In the genomic region with DNA sequence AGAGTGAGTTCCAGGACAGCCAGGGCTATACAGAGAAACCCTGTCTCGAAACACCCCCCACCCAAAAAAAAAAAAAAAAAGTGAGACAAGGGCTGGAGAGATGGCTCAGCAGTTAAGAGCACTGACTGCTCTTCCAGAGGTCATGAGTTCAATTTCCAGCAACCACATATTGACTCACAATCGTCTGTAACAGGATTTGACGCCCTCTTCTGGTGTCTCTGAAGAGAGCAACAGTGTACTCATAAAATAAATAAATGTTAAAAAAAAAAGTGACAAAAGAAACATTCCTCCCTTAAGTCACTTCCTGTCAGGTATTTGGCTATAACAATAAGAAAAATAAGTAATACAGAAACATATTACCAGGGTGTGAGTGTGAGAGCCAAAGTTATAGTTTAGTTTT, we compare ENCODE assay signal across 22 mouse cellular contexts. TPM values are rescaled to one million over a fixed set of nuclear protein-coding genes. Genes with fewer than 3 reads are reported as not detected.
DNase-seq lines count a peak whose midpoint lies in the region; ATAC-seq and TF ChIP-seq lines count a peak whose summit lies in the region.
"Had no signal": no experiment of that assay in that cellular context is flagged by ENCODE, and none has a peak within 500 bp of the region (broad histone marks: within the 10 kb centered on the region; RNA-seq: fewer than 3 reads in every experiment).

No protein-coding gene starts in this region.

- peaks cover 0 to 2% of the 10 kb centered on the region in 2 experiments; a peak in 2 of 4 replicates for H3K4me1 ChIP-seq in liver, embryonic 14.5 days (replicated peaks; ENCODE audit: control insufficient read depth in 2 of 2, insufficient read depth in 2 of 2, low read length in 1 of 2)
- H3K4me1 ChIP-seq: forebrain, embryonic 15.5 days had no signal

- H3K27ac ChIP-seq in gastrocnemius, adult 2 months = no peak overlapping the region
- no peak overlapping the region for H3K27ac ChIP-seq in liver, embryonic 14.5 days
- H3K27ac ChIP-seq: forebrain, embryonic 15.5 days; hindbrain, embryonic 13.5 days; limb, embryonic 15.5 days; macrophage; midbrain, embryonic 10.5 days had no signal

- intact Hi-C loops in gastrocnemius, adult 2 months (cut with DNase I) = no loop called here
- intact Hi-C loops in gastrocnemius, postnatal 36 days (cut with DNase I) = no loop called here

- no peak overlapping the region for H3K4me3 ChIP-seq in gastrocnemius, adult 2 months
- H3K4me3 ChIP-seq in liver, embryonic 14.5 days (ENCODE audit: insufficient read depth in 1 of 2, low read depth in 2 of 2, low read length in 2 of 2) = no peak overlapping the region
- H3K4me3 ChIP-seq: forebrain, embryonic 15.5 days; heart, embryonic 12.5 days; hindbrain, embryonic 13.5 days; limb, embryonic 15.5 days; midbrain, embryonic 10.5 days had no signal

- WGBS in liver, embryonic 14.5 days (ENCODE audit: insufficient replicate concordance) = 38% methylated on average over 3 of the region's 3 CpGs

- no peak overlapping the region for H3K9ac ChIP-seq in liver, embryonic 14.5 days (replicated peaks)
- H3K9ac ChIP-seq: forebrain, embryonic 15.5 days; heart, embryonic 12.5 days; hindbrain, embryonic 13.5 days; limb, embryonic 15.5 days had no signal

- no peak for ATAC-seq in liver, embryonic 14.5 days (ENCODE audit: insufficient read depth)
- ATAC-seq in activated CD4-positive, CD25-positive, alpha-beta regulatory T cell, adult 4 months = no peak
- ATAC-seq: forebrain, embryonic 15.5 days had no signal

- TF ChIP-seq EP300 in liver, embryonic 14.5 days (IDR thresholded peaks at IDR 0.05; ENCODE audit: low read depth) = no peak

- DNase-seq in gastrocnemius, adult 2 months = no peak
- no peak for DNase-seq in gastrocnemius, postnatal 36 days
- DNase-seq in liver, embryonic 14.5 days (ENCODE audit: low read depth in 3 of 3, low spot score in 3 of 3) = no peak
- DNase-seq in liver = no peak
- peak; percentile 39 for DNase-seq in ES-CJ7 (ENCODE audit: low read depth, low spot score)
- peak; percentile 28 for DNase-seq in splenic B cell, adult 2 months (ENCODE audit: low read depth, low spot score)
- DNase-seq in kidney, adult 11 months = no peak
- DNase-seq: adrenal gland, postnatal 14 days; B cell, adult 2 months; cerebellum, adult 11 months; cerebellum, postnatal 10 days; heart, postnatal 14 days; kidney, postnatal 14 days; right cerebral cortex, adult 18-20 months; thymus, postnatal 4 days had no signal

- H3K9me3 ChIP-seq in liver, embryonic 14.5 days (ENCODE audit: control insufficient read depth, low read length) = no peaks in the 10 kb centered on the region
- H3K9me3 ChIP-seq: forebrain, embryonic 15.5 days; heart, embryonic 12.5 days; hindbrain, embryonic 13.5 days; limb, embryonic 15.5 days; midbrain, embryonic 10.5 days had no signal

- H3K36me3 ChIP-seq in liver, embryonic 14.5 days (replicated peaks; ENCODE audit: control insufficient read depth, insufficient read depth, low read depth) = no peaks in the 10 kb centered on the region
- H3K36me3 ChIP-seq in splenic B cell, adult 2 months (ENCODE audit: control insufficient read depth, insufficient read depth, low read length, poor library complexity, severe bottlenecking) = no peaks in the 10 kb centered on the region
- H3K36me3 ChIP-seq: forebrain, embryonic 15.5 days; heart, embryonic 12.5 days; hindbrain, embryonic 13.5 days; limb, embryonic 15.5 days; midbrain, embryonic 10.5 days had no signal

- no peak overlapping the region for H3K4me2 ChIP-seq in liver, embryonic 14.5 days (ENCODE audit: low read depth)
- H3K4me2 ChIP-seq: forebrain, embryonic 15.5 days; heart, embryonic 12.5 days; hindbrain, embryonic 13.5 days; limb, embryonic 15.5 days had no signal

- no peaks in the 10 kb centered on the region for H3K27me3 ChIP-seq in liver, embryonic 14.5 days (ENCODE audit: control insufficient read depth, insufficient read depth, low read length)
- H3K27me3 ChIP-seq in splenic B cell, adult 2 months (ENCODE audit: control insufficient read depth, insufficient read depth, low read length, poor library complexity, severe bottlenecking) = no peaks in the 10 kb centered on the region
- H3K27me3 ChIP-seq: forebrain, embryonic 15.5 days; heart, embryonic 12.5 days; hindbrain, embryonic 13.5 days; limb, embryonic 15.5 days had no signal

- TF ChIP-seq CTCF in gastrocnemius, adult 2 months (IDR thresholded peaks at IDR 0.05) = peak; percentile 27
- TF ChIP-seq CTCF in liver, embryonic 14.5 days (IDR thresholded peaks at IDR 0.05; ENCODE audit: low read depth) = peak; percentile 13; the same call in 1 of the 2 replicates

RNA-seq across cellular contexts. Expression of a gene that starts 41.0 kb away (rescaled TPM):
- 100 to 1,000 TPM in 1 of 2 experiments, 10 to 100 TPM in 1; 87.3 to 112 TPM for total RNA-seq in gastrocnemius, adult 2 months (2021)
- total RNA-seq in gastrocnemius, postnatal 36 days (2021) = 10 to 100 TPM; 91.5 to 99.0 TPM
- polyA plus RNA-seq in liver, embryonic 14.5 days (2012; rRNA removed) = 53.8 and 71.3 TPM in 2 replicates
- 118 and 134 TPM in 2 replicates for polyA plus RNA-seq in liver, embryonic 14.5 days (2014; fragmentation: Nextera tagmentation; extraction: Ambion mirVana)
- polyA plus RNA-seq in activated CD4-positive, CD25-positive, alpha-beta regulatory T cell, adult 4 months (2017; shearing (Covaris generic)) = 100 to 1,000 TPM; 110 to 112 TPM

Comparison
In these comparisons a context has a peak if more than half of its experiments do, and no peak if none do; other contexts are left out.
1. DNase-seq: peak in ES-CJ7 (single experiment) and splenic B cell, adult 2 months (single experiment); none in gastrocnemius, adult 2 months (single experiment), gastrocnemius, postnatal 36 days (0 of 2), liver, embryonic 14.5 days (0 of 3), liver (single experiment) and kidney, adult 11 months (single experiment).